Mouse (Mus musculus): ENCODE measurements at regions not wholly inside any gene's neighbourhood (a gene's known extent, or its start where the extent isn't known, plus 50 kb on each side); places are given as distances from the start of the nearest gene placed in this dataset.

- no peak for TF ChIP-seq CTCF (IDR thresholded peaks at IDR 0.05; ENCODE audit: insufficient read depth, low read depth, low read length)
- TF ChIP-seq POLR2A (IDR thresholded peaks at IDR 0.05; ENCODE audit: insufficient read depth, low read depth, low read length), result no peak
Measured at GRCm38 (mm10) chr1:4653937-4654336, 153.8 kb upstream of the Gm37988 start.
